Mouse (Mus musculus) erythroid progenitor cell, adult 5-6 weeks (primary cell): ENCODE measurements around the gene Pts. TPM values are rescaled to one million over a fixed set of nuclear protein-coding genes. Genes with fewer than 3 reads are reported as not detected.

Source experiments
- ATAC-seq: replicated peaks from 2 replicates; pipeline ENCODE4 v1.8.0; 2016; ENCODE audit warnings: moderate number of reproducible peaks, mild to moderate bottlenecking, moderate TSS enrichment, inconsistent platforms; ENCODE audit not compliant: poor library complexity, low FRiP score, severe bottlenecking
- total RNA-seq, 2 experiments: library from RNA; stranded (forward) in 1 of 2; stranded (reverse) in 1 of 2; fragments of 150-400 nt in 1 of 2; fragments of 186-747, 209-891 nt in 1 of 2; gene quantifications; 2 replicates each; pipeline versions ENCODE4 v1.2.3 to v1.2.4; 2015 to 2017; ENCODE audit warnings: low replicate concordance in 2 of 2

Gene Pts
- total RNA-seq, 2 experiments from 2014 or later: 3.7 to 37.3 TPM

GRCm38 (mm10) chr9:50533791-50534190 lies 5.3 kb upstream of the Pts start:
- ATAC-seq: no peak

- ATAC-seq: peak; percentile 36; the same call in 1 of the 2 replicates
These were observed 4.8 kb upstream of the Pts start for GRCm38 (mm10) chr9:50533328-50533727.

- ATAC-seq: no peak
These were observed 2.4 kb upstream of the Pts start for GRCm38 (mm10) chr9:50530890-50531289.

- ATAC-seq: peak; percentile 26; the same call in 1 of the 2 replicates
These were observed 664 bp downstream of the Pts start for GRCm38 (mm10) chr9:50527860-50528259.

GRCm38 (mm10) chr9:50525585-50525984 lies 2.9 kb downstream of the Pts start:
- no peak for ATAC-seq

- ATAC-seq: no peak
These were observed 3.6 kb downstream of the Pts start for GRCm38 (mm10) chr9:50524936-50525335.

GRCm38 (mm10) chr9:50522574-50522973 lies 6.0 kb downstream of the Pts start:
- no peak for ATAC-seq

GRCm38 (mm10) chr9:50521562-50521961 lies 7.0 kb downstream of the Pts start:
- no peak for ATAC-seq

GRCm38 (mm10) chr9:50520748-50521147 lies 7.8 kb downstream of the Pts start:
- ATAC-seq: no peak

- no peak for ATAC-seq
These were observed 9.7 kb downstream of the Pts start for GRCm38 (mm10) chr9:50518781-50519180.

GRCm38 (mm10) chr9:50515462-50515861 lies 13.1 kb downstream of the Pts start:
- no peak for ATAC-seq

- ATAC-seq: no peak
These were observed 21.0 kb downstream of the Pts start for GRCm38 (mm10) chr9:50507570-50507969.

GRCm38 (mm10) chr9:50505405-50505804 lies 23.1 kb downstream of the Pts start:
- ATAC-seq: no peak

- no peak for ATAC-seq
These were observed 25.6 kb downstream of the Pts start for GRCm38 (mm10) chr9:50502949-50503348.

GRCm38 (mm10) chr9:50500974-50501501 lies 27.5 kb downstream of the Pts start:
- no peak for ATAC-seq

GRCm38 (mm10) chr9:50500467-50500973 lies 28.0 kb downstream of the Pts start:
- no peak for ATAC-seq

- no peak for ATAC-seq
These were observed 28.7 kb downstream of the Pts start for GRCm38 (mm10) chr9:50499781-50500180.

- ATAC-seq: no peak
These were observed 29.7 kb downstream of the Pts start for GRCm38 (mm10) chr9:50498815-50499214.

- no peak for ATAC-seq
These were observed 31.0 kb downstream of the Pts start for GRCm38 (mm10) chr9:50497536-50497935.

- ATAC-seq: no peak
These were observed 31.4 kb downstream of the Pts start for GRCm38 (mm10) chr9:50497076-50497475.

GRCm38 (mm10) chr9:50496546-50496945 lies 32.0 kb downstream of the Pts start:
- ATAC-seq: no peak

- ATAC-seq: no peak
These were observed 32.4 kb downstream of the Pts start for GRCm38 (mm10) chr9:50496151-50496505.
